ENCODE assay signal across 25 mouse cellular contexts in the genomic region with DNA sequence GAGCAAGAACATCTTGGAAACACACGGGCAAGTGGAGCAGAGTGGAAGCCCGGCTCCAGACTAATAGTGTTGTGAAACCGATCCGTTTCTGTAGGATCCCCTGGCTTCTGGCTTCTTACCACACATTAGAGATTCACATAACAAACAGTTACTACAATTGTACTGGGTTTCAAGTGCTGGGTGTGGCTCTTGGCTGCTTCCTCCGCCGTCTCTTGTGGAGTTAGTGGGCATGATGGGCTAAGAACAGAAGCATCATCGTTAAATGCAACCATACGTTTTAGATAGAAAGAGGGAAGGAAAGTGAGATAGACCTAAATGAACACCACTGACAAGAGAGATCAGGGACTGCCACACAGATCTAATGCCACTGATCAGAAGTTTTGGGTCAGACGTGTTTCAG.
"Had no signal": no experiment of that assay in that cellular context is flagged by ENCODE, and none has a peak within 500 bp of the region (broad histone marks: within the 10 kb centered on the region; RNA-seq: fewer than 3 reads in every experiment).

No protein-coding gene starts in this region.

- DNase-seq: gastrocnemius, adult 2 months; gastrocnemius, postnatal 10 days; gastrocnemius, postnatal 25 days; heart, adult 2 months; heart, postnatal 10 days; heart, postnatal 4 days; kidney, adult 18-20 months; kidney, adult 8-10 months; kidney, postnatal 10 days; kidney, postnatal 25 days; layer of hippocampus, adult 9-11 months; layer of hippocampus, postnatal 36 days; left cerebral cortex, postnatal 4 days had no signal

- H3K27me3 ChIP-seq: hindbrain, embryonic 12.5 days; intestine, embryonic 15.5 days; limb, embryonic 15.5 days; liver, embryonic 12.5 days had no signal

- H3K9me3 ChIP-seq: hindbrain, embryonic 10.5 days; hindbrain, embryonic 12.5 days; intestine, embryonic 15.5 days; limb, embryonic 13.5 days; limb, embryonic 15.5 days; liver, embryonic 12.5 days had no signal

- H3K4me3 ChIP-seq: gastrocnemius, adult 2 months; heart, adult 2 months; hindbrain, embryonic 10.5 days; hindbrain, embryonic 12.5 days; intestine, embryonic 15.5 days; limb, embryonic 13.5 days; limb, embryonic 15.5 days; liver, embryonic 12.5 days had no signal

- H3K9ac ChIP-seq: hindbrain, embryonic 12.5 days; hindbrain, embryonic 14.5 days; intestine, embryonic 15.5 days; limb, embryonic 13.5 days; limb, embryonic 15.5 days; liver, embryonic 12.5 days; liver, embryonic 14.5 days had no signal

- H3K27ac ChIP-seq: gastrocnemius, adult 2 months; heart, adult 2 months; hindbrain, embryonic 10.5 days; hindbrain, embryonic 12.5 days; hindbrain, embryonic 14.5 days; intestine, embryonic 15.5 days; limb, embryonic 13.5 days; limb, embryonic 15.5 days; liver, embryonic 12.5 days; liver, embryonic 14.5 days had no signal

- H3K36me3 ChIP-seq: hindbrain, embryonic 10.5 days; hindbrain, embryonic 12.5 days; intestine, embryonic 15.5 days; limb, embryonic 13.5 days; limb, embryonic 15.5 days; liver, embryonic 12.5 days had no signal

- H3K4me2 ChIP-seq: heart, embryonic 11.5 days; hindbrain, embryonic 12.5 days; hindbrain, embryonic 14.5 days; intestine, embryonic 15.5 days; limb, embryonic 13.5 days; limb, embryonic 15.5 days; liver, embryonic 12.5 days had no signal

- H3K4me1 ChIP-seq: hindbrain, embryonic 10.5 days; intestine, embryonic 15.5 days; limb, embryonic 13.5 days; limb, embryonic 15.5 days; liver, embryonic 12.5 days had no signal

- ATAC-seq: hindbrain, embryonic 16.5 days; inflammation-experienced regulatory T-cells, adult 6 months; intestine, embryonic 15.5 days; intestine, postnatal 0 days; liver, embryonic 12.5 days had no signal
